Comparison of ENCODE assay signal across 16 mouse cellular contexts in genomic region chr8:26588841-26589240, GRCm38 (mm10).
DNase-seq lines count a peak whose midpoint lies in the region; TF ChIP-seq lines count a peak whose summit lies in the region.
"Had no signal": no experiment of that assay in that cellular context is flagged by ENCODE, and none has a peak within 500 bp of the region (broad histone marks: within the 10 kb centered on the region; RNA-seq: fewer than 3 reads in every experiment).

No protein-coding gene starts in this region.

- no peak for TF ChIP-seq CTCF in left cerebral cortex, adult 2 months (IDR thresholded peaks at IDR 0.05)
- TF ChIP-seq CTCF in brain, embryonic 14.5 days (IDR thresholded peaks at IDR 0.05; ENCODE audit: borderline replicate concordance, extremely low read depth, insufficient read depth, insufficient read length) = no peak

- intact Hi-C loops in left cerebral cortex, postnatal 4 days (cut with DNase I) = no loop called here
- intact Hi-C loops in left cerebral cortex, adult 2 months (cut with DNase I) = no loop called here

- H3K27ac ChIP-seq in left cerebral cortex, adult 2 months = no peak overlapping the region
- H3K27ac ChIP-seq: embryonic facial prominence, embryonic 10.5 days; gastrocnemius, adult 2 months; macrophage had no signal

- no peak overlapping the region for H3K4me3 ChIP-seq in left cerebral cortex, adult 2 months
- H3K4me3 ChIP-seq: embryonic facial prominence, embryonic 10.5 days; gastrocnemius, adult 2 months had no signal

- peak; percentile 75 for DNase-seq in left cerebral cortex, postnatal 4 days
- DNase-seq in left cerebral cortex, adult 2 months (ENCODE audit: extremely low spot score in 1 of 2, low spot score in 2 of 2) = no peak
- peak; percentile 57 for DNase-seq in brain, embryonic 14.5 days (ENCODE audit: low read depth)
- DNase-seq in cerebellum, adult 11-12 months = peak; percentile 75
- DNase-seq in cerebellum, postnatal 10 days = peak; percentile 82 to 89
- DNase-seq in adrenal gland, adult 8-10 months = no peak
- DNase-seq in thymus, postnatal 36 days = no peak
- no peak for DNase-seq in yolk sac, embryonic 10.5 days (ENCODE audit: low spot score)
- DNase-seq: adrenal gland, postnatal 36 days; gastrocnemius, adult 2 months; kidney, adult 2 months; kidney, postnatal 10 days; right cerebral cortex, postnatal 25 days; spleen, adult 18-20 months had no signal

- TF ChIP-seq POLR2A in brain, embryonic 14.5 days (IDR thresholded peaks at IDR 0.05; ENCODE audit: borderline replicate concordance, extremely low read depth, insufficient read depth, insufficient read length, poor library complexity, severe bottlenecking) = no peak

Comparison
In these comparisons a context has a peak if more than half of its experiments do, and no peak if none do; other contexts are left out.
1. DNase-seq: peak in left cerebral cortex, postnatal 4 days (single experiment), brain, embryonic 14.5 days (single experiment), cerebellum, adult 11-12 months (single experiment) and cerebellum, postnatal 10 days (2 of 2); none in left cerebral cortex, adult 2 months (0 of 2), adrenal gland, adult 8-10 months (single experiment), thymus, postnatal 36 days (0 of 2) and yolk sac, embryonic 10.5 days (single experiment).